Mouse (Mus musculus) spleen, embryonic (tissue): Measurements from ENCODE around the gene Ero1lb.
"Not testable (repeated sequence)": the region's sequence is repeated elsewhere in the genome, so short reads cannot be mapped to it uniquely, and the experiment has no call there.

Source experiments
- CTCF ChIA-PET: fragments of 350-600 bp; sonication (Branson Sonifier 250); formaldehyde crosslinking; loops from one replicate; lab custom pipeline; 2022; lab: Charles Lee

The Ero1lb gene

GRCm38 (mm10) chr13:12569741-12570140 lies 4.1 kb downstream of the Ero1lb start:
- CTCF ChIA-PET = interaction anchor here (1.3 kb wide), 1 partner anchor 107 kb away, joined by 4 read pairs; no protein-coding TSS in a partner anchor

DNA sequence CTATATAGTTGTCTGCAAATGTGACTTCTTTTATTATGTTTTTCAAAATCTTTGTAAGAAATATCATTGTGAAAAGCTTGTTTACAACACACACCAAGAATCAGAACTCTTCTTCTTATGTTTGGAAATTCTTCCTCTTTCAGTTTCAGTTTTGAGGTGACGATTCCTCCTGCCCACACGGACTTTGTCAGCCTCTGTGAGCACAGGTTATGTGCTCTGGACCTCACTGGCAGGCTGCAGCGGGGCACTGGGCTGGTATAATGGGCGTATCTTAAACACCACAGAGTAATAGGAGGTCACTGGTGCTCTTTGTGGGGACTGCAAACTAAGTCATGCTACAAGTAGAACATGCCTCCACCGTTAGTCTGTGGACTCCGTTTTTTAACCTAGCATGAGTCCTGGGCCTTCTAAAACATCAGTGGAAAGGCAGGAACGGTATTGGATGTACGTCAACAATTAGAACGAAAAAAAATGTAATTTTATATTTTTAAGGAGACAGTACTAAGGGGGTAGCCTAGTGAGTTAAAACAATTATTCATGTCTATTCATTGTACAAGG lies 9.4 kb downstream of the Ero1lb start:
- CTCF ChIA-PET = no interaction called here

- CTCF ChIA-PET = interaction anchor here (0.7 kb wide), 1 partner anchor 20 kb away, joined by 3 read pairs; no protein-coding TSS in a partner anchor
These were observed 12.5 kb downstream of the Ero1lb start for GRCm38 (mm10) chr13:12578145-12578544.

DNA sequence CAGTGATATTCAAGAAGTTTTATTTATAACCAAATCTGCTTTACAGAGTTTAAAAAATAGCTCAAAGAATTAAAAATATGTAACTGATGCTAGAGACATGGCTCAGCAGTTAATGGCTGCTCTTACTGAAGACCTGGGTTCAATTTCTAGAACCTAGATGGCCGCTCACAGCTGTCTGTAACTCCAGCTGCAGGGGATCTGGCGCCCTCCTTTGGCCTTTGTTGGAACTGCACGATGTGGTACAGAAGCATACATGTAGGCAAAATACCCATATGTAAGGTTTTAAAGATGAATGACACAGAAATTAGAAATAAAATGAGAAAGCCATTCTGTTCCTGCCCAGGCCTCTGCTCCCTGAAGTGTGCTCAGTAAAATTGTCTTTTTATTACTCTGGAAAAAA lies 23.3 kb downstream of the Ero1lb start:
- CTCF ChIA-PET = interaction anchor here (0.6 to 1.5 kb wide), 2 partner anchors 114 to 232 kb away, joined by 3 to 9 read pairs; no protein-coding TSS in a partner anchor

DNA sequence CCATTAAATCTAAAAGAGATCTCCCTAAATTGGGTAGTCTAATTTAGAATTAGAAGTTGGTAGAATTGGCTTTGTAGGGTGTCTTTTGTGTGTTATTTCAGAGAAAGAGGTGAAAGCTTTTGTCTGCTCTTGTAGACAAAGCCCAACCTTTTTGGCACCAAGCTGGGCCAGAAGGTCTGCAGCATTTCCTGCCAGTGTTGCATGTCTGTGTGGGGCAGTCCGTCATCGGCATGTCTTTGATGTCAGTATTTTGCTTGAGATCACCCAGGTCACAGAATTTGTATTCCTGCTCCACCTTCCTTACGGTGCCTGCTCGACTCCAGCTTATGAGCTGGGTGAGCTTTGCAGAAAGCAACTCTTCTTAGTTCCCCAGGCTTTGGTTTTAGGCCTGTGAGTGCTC lies 31.4 kb downstream of the Ero1lb start:
- CTCF ChIA-PET = not testable (repeated sequence)

DNA sequence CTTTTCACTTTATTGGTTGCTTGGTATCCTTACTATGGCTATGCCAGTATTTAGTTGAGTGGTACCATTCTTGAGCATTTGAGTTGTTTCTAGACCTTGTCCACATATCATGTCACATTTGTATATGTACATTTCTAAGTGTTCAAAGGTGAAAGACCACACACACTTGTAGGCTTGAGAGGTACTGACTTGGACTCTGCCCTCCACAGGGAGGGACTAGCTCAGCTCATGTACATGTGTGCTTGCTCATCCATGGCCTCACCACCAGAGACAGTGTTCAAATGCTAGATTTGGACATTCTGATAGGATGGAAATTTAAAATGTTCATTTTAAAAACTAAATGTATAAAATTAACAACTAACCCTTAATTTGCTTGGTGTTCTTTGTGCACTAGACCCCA lies 44.5 kb downstream of the Ero1lb start:
- CTCF ChIA-PET = not testable (repeated sequence)

DNA sequence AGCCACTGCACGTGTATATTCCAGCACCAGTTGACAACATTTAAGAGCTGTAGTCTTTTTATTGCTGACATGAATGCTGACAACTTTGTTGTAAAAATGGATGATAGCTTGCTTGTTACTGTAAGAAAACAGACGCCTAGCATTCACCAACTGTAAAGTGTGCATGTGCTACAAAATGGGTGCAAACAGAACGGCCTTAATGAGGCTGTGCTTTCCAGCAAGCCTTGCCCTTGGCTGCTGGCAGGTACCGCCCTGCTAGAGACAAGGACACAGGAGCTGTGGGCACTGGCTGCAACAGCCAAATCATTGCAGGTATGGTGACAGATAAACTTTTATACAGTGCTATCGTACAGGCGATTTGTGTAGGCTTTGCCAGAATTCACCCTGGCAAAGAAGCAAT lies 48.4 kb downstream of the Ero1lb start:
- CTCF ChIA-PET = not testable (repeated sequence)

DNA sequence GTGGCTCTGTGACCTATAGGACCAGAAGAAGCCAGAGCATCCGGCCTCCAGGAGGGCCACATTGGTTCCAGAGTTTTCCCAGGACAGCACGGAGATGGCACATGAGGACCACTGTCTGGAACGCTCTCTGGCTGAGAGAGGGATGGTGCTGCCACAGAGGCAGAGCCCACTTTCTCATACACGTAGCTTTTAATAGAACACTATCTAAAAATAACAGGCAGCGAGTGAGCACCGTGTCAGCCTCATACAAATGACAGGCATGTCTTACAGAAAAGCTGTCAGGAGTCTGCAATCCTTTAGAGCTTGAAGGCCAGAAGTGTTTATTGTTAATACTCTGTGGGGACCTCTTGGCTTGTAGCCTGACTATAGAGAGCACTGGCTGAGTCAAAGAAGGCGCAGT lies 48.9 kb downstream of the Ero1lb start:
- CTCF ChIA-PET = interaction anchor here (0.6 kb wide), 1 partner anchor 405 kb away, joined by 3 read pairs; no protein-coding TSS in a partner anchor

DNA sequence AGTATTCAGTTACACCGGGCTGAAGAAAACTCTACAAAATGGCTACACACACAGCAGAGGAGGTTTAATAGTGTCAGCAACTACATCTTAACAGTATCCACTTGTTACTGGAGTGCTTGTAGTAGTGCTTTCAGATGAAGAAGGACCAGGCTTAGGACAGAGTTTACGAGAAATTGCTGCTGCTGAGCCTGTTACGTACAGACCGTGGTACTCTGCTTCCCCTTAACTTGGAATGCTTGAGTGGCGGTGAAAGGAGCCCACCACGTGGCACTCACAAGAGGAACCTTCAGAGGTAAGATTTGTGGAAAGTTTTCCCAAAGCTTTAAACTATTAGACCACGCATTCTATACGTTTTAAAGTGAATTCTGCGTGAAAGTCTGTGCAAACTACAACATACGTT lies 49.3 kb downstream of the Ero1lb start:
- CTCF ChIA-PET = interaction anchor here (0.6 kb wide), 1 partner anchor 405 kb away, joined by 3 read pairs; no protein-coding TSS in a partner anchor

DNA sequence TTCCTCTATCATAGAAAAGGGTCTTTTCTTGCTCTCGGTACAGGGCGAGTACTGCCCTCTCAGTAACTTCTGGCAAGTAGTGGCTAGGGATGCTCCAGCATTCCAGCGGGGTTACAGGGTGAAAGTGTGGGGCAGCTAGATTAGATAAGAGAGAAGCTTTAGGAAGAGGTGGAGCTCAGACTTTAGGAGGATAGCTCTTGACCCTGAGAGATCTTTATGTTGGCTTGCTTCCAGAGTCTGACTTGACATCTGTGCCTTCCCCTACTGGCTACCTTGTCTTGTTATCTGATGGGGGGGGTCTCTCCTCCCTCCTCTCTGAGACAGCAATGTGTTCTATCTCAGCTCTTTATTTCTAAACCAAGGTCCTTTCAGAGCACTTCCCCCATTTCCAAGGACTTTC lies 50.8 kb downstream of the Ero1lb start:
- CTCF ChIA-PET = interaction anchor here (0.6 kb wide), 1 partner anchor 59 kb away, joined by 4 read pairs; no protein-coding TSS in a partner anchor

DNA sequence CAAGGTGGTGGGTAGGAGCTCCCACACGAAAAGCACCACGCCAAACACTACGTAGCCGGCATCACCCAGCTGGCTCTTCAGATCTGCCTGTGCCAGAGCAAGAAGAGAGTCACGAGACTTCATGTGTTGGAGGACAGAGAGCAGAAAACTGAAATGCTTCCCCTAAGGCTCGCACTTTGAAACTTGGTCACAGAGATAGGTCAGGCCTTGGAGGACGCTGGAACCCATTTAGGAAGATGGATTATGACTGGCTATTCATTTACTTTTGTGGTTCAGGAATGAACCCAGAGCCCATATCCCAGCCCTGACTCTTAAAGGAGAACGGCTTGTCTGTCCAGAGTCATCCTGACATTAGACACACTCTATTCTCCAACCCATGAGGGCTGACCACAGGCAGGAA lies 54.1 kb downstream of the Ero1lb start:
- CTCF ChIA-PET = not testable (repeated sequence)

DNA sequence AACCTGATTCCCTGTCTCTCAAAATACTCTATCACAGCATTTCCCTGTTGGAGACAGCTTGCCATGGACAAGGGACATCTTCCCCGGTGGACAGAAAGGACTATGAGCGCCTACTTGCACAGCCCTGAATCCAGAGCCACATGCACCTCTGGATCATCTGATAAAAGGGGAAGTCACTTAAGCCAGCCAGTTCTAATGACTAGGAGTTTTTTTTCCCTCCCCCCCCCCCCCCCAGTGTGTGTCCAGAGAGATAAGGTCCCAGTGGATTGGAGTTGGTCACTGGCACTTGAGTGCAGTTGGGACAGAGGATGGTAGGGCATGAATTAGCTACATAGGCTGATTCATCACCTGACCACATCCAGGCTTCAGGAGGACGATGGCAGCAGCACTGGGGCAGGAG lies 60.4 kb downstream of the Ero1lb start:
- CTCF ChIA-PET = not testable (repeated sequence)

- CTCF ChIA-PET = not testable (repeated sequence)
These were observed 62.1 kb downstream of the Ero1lb start for GRCm38 (mm10) chr13:12627746-12628145.

DNA sequence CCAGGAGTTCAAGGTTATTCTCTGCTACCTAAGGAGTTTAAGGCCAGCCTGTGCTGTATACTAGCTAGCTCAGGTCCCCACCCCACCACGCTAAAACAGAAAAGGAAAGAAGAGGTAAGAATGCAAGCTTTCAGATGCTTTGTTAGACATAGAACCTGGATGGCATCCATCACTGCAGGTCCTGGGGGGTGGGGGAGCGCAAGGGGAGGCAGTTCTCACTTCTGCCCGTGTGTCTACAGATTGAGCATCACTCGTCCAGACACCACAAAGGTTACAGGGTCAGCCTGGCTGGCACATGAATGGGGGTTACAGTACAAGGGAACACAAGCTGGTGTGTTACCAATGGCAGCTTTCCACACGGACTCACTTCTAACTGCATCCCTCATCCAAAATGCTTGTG lies 62.5 kb downstream of the Ero1lb start:
- CTCF ChIA-PET = not testable (repeated sequence)

GRCm38 (mm10) chr13:12630252-12630651 lies 64.6 kb downstream of the Ero1lb start:
- CTCF ChIA-PET = not testable (repeated sequence)

DNA sequence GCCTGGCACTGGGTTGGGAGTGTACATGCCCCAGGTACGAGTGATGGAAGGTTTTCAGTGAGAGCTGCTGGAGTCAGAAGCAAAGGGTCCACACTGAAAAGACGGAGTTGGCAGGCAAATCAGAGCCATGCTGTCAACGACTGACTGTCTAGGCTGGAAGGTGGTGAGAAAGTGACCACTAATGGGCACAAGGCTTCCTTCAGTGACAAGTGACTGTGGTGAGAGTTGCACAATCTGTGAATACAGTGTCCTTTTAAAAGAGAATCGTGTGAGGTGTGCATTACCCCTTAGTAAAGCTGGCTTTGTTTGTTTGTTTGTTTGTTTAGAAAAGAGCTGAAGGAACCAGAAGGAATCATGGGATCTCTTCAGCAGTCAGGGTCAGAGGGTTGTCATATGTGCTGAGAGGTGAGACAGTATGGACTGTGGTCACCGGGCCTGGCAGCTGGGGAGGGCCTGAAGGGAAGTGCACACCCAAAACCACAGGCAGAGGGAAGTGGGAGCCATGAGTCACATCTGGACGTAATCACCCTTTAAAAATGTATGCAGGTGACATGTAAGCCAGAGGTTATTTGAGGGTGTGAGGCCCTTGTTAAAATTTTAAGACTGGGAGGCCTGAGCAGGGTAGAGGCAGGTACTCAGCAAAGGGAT lies 69.4 kb downstream of the Ero1lb start:
- CTCF ChIA-PET = not testable (repeated sequence)

GRCm38 (mm10) chr13:12642795-12643194 lies 77.1 kb downstream of the Ero1lb start:
- CTCF ChIA-PET = not testable (repeated sequence)

GRCm38 (mm10) chr13:12646676-12647075 lies 81.0 kb downstream of the Ero1lb start:
- CTCF ChIA-PET = not testable (repeated sequence)

DNA sequence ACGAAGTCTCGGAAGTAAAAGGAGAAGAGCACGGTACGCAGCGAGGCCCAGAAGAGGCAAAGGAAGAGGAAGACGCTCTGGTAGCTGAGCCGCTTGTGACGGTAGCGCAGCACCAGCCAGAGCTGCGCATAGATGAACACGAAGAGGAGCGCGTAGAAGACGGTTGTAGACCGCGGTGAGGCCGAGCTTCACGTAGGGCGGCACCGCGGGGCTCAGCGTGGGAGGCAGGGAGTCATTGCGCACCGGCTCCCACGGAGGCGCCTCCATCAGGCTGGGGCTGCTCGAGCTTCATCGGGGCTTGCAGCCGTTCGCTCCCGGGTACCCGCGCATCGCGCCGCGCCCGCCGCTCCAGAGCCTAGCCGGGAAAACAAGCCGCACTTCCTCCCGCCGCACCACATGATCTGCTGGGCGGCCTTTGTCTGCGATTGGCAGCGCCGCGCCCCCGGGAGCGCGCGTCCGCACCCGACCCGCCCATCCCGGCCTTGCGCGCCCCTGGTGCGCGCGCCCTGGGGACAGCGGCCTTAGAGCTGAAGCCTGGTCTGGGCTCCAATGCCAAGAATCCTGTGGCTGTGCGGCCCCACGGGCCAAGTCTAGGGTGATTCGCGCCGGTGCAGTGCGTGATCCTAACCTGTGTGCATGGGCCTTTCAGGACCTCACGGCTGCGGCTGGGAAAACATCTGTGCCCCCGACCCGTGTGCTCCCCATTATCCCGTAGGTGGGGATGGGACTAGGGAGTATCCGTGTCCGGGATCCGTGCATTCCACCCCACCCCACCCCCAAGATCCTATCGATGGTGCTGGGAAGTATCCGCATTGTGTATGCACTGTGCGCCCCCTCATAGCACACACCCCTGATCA lies 84.6 kb downstream of the Ero1lb start:
- CTCF ChIA-PET = not testable (repeated sequence)

DNA sequence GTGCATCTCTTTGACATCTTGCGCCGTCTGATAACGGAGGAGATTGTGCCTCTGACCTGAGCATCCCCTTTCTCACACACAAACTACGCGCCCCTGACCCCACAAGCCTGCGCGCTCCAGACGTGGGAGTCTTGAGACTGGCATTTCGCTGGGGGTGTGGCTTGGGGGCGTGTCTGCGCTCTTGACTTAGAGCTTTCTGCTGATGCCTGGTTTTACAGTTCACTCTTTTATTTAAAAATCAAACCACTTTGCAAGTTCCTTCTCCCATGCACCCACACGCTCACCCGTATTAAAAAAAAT lies 85.2 kb downstream of the Ero1lb start:
- CTCF ChIA-PET = not testable (repeated sequence)
